Mouse (Mus musculus): Measurements from ENCODE around the gene Crip2.

- TF ChIP-seq POLR2A (IDR thresholded peaks at IDR 0.05; ENCODE audit: borderline replicate concordance, extremely low read depth, low read depth, low read length): no peak
- no peak for TF ChIP-seq CTCF (IDR thresholded peaks at IDR 0.05; ENCODE audit: insufficient read depth, low read length)
Measured at GRCm38 (mm10) chr12:113108528-113109283, 31.3 kb upstream of the Crip2 start.
